Mouse (Mus musculus) heart, embryonic 14.5 days (tissue): ENCODE results near the gene Srd5a2. TPM values are rescaled to one million over a fixed set of nuclear protein-coding genes. Genes with fewer than 3 reads are reported as not detected.

Experiments used
- ATAC-seq: fragments of 200-750 bp; cut with Nextera tagmentation; 2 replicates; pipeline ENCODE4 v1.8.0; 2017; ENCODE audit warnings: low read depth, moderate TSS enrichment; ENCODE audit not compliant: insufficient number of reproducible peaks, insufficient read depth, low FRiP score
- H3K27ac ChIP-seq, 2 experiments: fragments of 200-500 bp in 1 of 2; fragments of 300-500 bp in 1 of 2; sonication (generic) in 1 of 2; replicated peaks in 1 of 2; 2 replicates each; pipeline ENCODE4 v1.5.1; 2012 to 2014; ENCODE audit warnings: low read depth in 2 of 2, low read length in 2 of 2, control low read depth in 1 of 2, mild to moderate bottlenecking in 1 of 2, mixed read lengths in 1 of 2; ENCODE audit not compliant: control insufficient read depth in 1 of 2, insufficient read depth in 1 of 2
- H3K27me3 ChIP-seq: fragments of 300-500 bp; sonication (generic); 2 replicates; pipeline ENCODE4 v1.6.1; 2014; ENCODE audit warnings: mild to moderate bottlenecking, low read length, control low read depth; ENCODE audit not compliant: control insufficient read depth, insufficient read depth
- H3K36me3 ChIP-seq: fragments of 300-500 bp; sonication (generic); 2 replicates; pipeline ENCODE4 v1.6.1; 2014; ENCODE audit warnings: mild to moderate bottlenecking, control low read depth, low read length, mixed read lengths; ENCODE audit not compliant: control insufficient read depth, insufficient read depth
- H3K4me1 ChIP-seq, 2 experiments: fragments of 200-500 bp in 1 of 2; fragments of 300-500 bp in 1 of 2; sonication (generic) in 1 of 2; 2 replicates each; pipeline ENCODE4 v1.6.1; 2012 to 2014; ENCODE audit warnings: low read length in 2 of 2, control low read depth in 1 of 2, mixed read lengths in 1 of 2; ENCODE audit not compliant: control insufficient read depth in 2 of 2, insufficient read depth in 2 of 2
- H3K4me2 ChIP-seq: fragments of 300-500 bp; sonication (generic); 2 replicates; pipeline ENCODE4 v1.6.1; 2014; ENCODE audit warnings: mild to moderate bottlenecking, low read length
- H3K4me3 ChIP-seq, 2 experiments: fragments of 200-500 bp in 1 of 2; fragments of 300-500 bp in 1 of 2; sonication (generic) in 1 of 2; 2 replicates each; pipeline ENCODE4 v1.5.1; 2012 to 2014; ENCODE audit warnings: low read length in 2 of 2, mild to moderate bottlenecking in 2 of 2, control low read depth in 1 of 2, low read depth in 1 of 2, moderate library complexity in 1 of 2; ENCODE audit not compliant: control insufficient read depth in 1 of 2, insufficient read depth in 1 of 2
- H3K9ac ChIP-seq: fragments of 300-500 bp; sonication (generic); 2 replicates; pipeline ENCODE4 v1.6.1; 2014; ENCODE audit warnings: mild to moderate bottlenecking, low read length
- H3K9me3 ChIP-seq: fragments of 300-500 bp; sonication (generic); 2 replicates; pipeline ENCODE4 v1.6.1; 2016; ENCODE audit warnings: low read length, control low read depth; ENCODE audit not compliant: control insufficient read depth
- WGBS: fragments of 180-500 bp; shearing (Covaris S2); extraction: QIAGEN DNeasy Blood & Tissue Kit; methylation state at CpG from one replicate; pipeline ENCODE4 v1.1.7; 2014; 5-methylcytosine and 5-hydroxymethylcytosine counted together
- polyA plus RNA-seq: library from polyadenylated mRNA; unstranded; fragments of >200 nt; fragmentation: Nextera tagmentation; extraction: Ambion mirVana; gene quantifications from 2 replicates; pipeline ENCODE4 v1.2.1, GENCODE M21; 2014

The Srd5a2 gene
- polyA plus RNA-seq, 1 experiment from 2014 or later, result not detected

- Histone ChIP-seq H3K36me3 (no peaks in the 10 kb centered on the region), H3K27me3 (no peaks in the 10 kb centered on the region), H3K4me3 (no peak overlapping the region), H3K27ac (no peak overlapping the region), H3K9me3 (no peaks in the 10 kb centered on the region), H3K4me2 (no peak overlapping the region), H3K4me1 (no peaks in the 10 kb centered on the region), H3K9ac (no peak overlapping the region)
- no peak for ATAC-seq
- 69% methylated on average over 8 of the region's 8 CpGs for WGBS
Observed at GRCm38 (mm10) chr17:74007001-74007400, 40.7 kb downstream of the Srd5a2 start.

- Histone ChIP-seq H3K4me2 (no peak overlapping the region), H3K36me3 (no peaks in the 10 kb centered on the region), H3K4me3 (no peak overlapping the region), H3K9ac (no peak overlapping the region), H3K27me3 (no peaks in the 10 kb centered on the region), H3K4me1 (no peaks in the 10 kb centered on the region), H3K27ac (no peak overlapping the region), H3K9me3 (no peaks in the 10 kb centered on the region)
- WGBS, result 71% methylated on average over 2 of the region's 2 CpGs
- no peak for ATAC-seq
Observed at GRCm38 (mm10) chr17:74002396-74002795, 45.3 kb downstream of the Srd5a2 start.

GRCm38 (mm10) chr17:73995907-73996645, 51.6 kb downstream of the Srd5a2 start:
- H3K27me3 ChIP-seq, result no peaks in the 10 kb centered on the region
- no peak overlapping the region for H3K4me2 ChIP-seq
- no peak for ATAC-seq
- H3K9me3 ChIP-seq, result no peaks in the 10 kb centered on the region
- peaks cover 4 to 5% of the 10 kb centered on the region in 2 experiments for H3K4me1 ChIP-seq
- H3K36me3 ChIP-seq, result no peaks in the 10 kb centered on the region
- WGBS, result 62% methylated on average over 13 of the region's 13 CpGs
- H3K4me3 ChIP-seq, result no peak overlapping the region
- H3K9ac ChIP-seq, result no peak overlapping the region
- no peak overlapping the region for H3K27ac ChIP-seq

- H3K9ac ChIP-seq, result no peak overlapping the region
- no peak overlapping the region for H3K4me2 ChIP-seq
- H3K9me3 ChIP-seq, result no peaks in the 10 kb centered on the region
- 79% methylated on average over 4 of the region's 4 CpGs for WGBS
- peaks cover 4 to 5% of the 10 kb centered on the region in 2 experiments for H3K4me1 ChIP-seq
- no peak overlapping the region for H3K27ac ChIP-seq
- H3K36me3 ChIP-seq, result no peaks in the 10 kb centered on the region
- H3K27me3 ChIP-seq, result no peaks in the 10 kb centered on the region
- H3K4me3 ChIP-seq, result no peak overlapping the region
- no peak for ATAC-seq
Observed at GRCm38 (mm10) chr17:73991264-73991663, 56.5 kb downstream of the Srd5a2 start.

- Histone ChIP-seq H3K4me1 (peaks cover 0 to 2% of the 10 kb centered on the region in 2 experiments; a peak in 1 of 4 replicates), H3K9ac (no peak overlapping the region)
- ATAC-seq, result no peak
Observed at GRCm38 (mm10) chr17:73986571-73986970, 61.1 kb downstream of the Srd5a2 start.

GRCm38 (mm10) chr17:73985936-73986335, 61.8 kb downstream of the Srd5a2 start:
- H3K9me3 ChIP-seq, result no peaks in the 10 kb centered on the region
- WGBS, result 77% methylated on average over 4 of the region's 4 CpGs
- no peak for ATAC-seq
- H3K4me2 ChIP-seq, result no peak overlapping the region
- no peaks in the 10 kb centered on the region for H3K27me3 ChIP-seq
- H3K9ac ChIP-seq, result no peak overlapping the region
- no peak overlapping the region for H3K27ac ChIP-seq
- H3K36me3 ChIP-seq, result no peaks in the 10 kb centered on the region
- H3K4me1 ChIP-seq, result peaks cover 0 to 2% of the 10 kb centered on the region in 2 experiments; a peak in 1 of 4 replicates
- no peak overlapping the region for H3K4me3 ChIP-seq

More at GRCm38 (mm10) chr17:73986571-73986970, 61.1 kb downstream of the Srd5a2 start:
- Histone ChIP-seq H3K27me3 (no peaks in the 10 kb centered on the region), H3K27ac (no peak overlapping the region), H3K9me3 (no peaks in the 10 kb centered on the region), H3K4me2 (no peak overlapping the region), H3K36me3 (no peaks in the 10 kb centered on the region), H3K4me3 (no peak overlapping the region)
- WGBS, result 64% methylated on average over 2 of the region's 2 CpGs

GRCm38 (mm10) chr17:73984508-73984907, 63.2 kb downstream of the Srd5a2 start:
- H3K4me3 ChIP-seq, result no peak overlapping the region
- H3K9me3 ChIP-seq, result no peaks in the 10 kb centered on the region
- H3K36me3 ChIP-seq, result no peaks in the 10 kb centered on the region
- 15% methylated on average over 4 of the region's 4 CpGs for WGBS
- no peak overlapping the region for H3K9ac ChIP-seq
- H3K27ac ChIP-seq, result no peak overlapping the region
- no peak overlapping the region for H3K4me2 ChIP-seq
- H3K4me1 ChIP-seq, result peaks cover 0 to 2% of the 10 kb centered on the region in 2 experiments; a peak in 1 of 4 replicates
- H3K27me3 ChIP-seq, result no peaks in the 10 kb centered on the region
- no peak for ATAC-seq

- H3K9ac ChIP-seq, result no peak overlapping the region
- H3K36me3 ChIP-seq, result no peaks in the 10 kb centered on the region
- peaks cover 0 to 2% of the 10 kb centered on the region in 2 experiments; a peak in 1 of 4 replicates for H3K4me1 ChIP-seq
- no peaks in the 10 kb centered on the region for H3K9me3 ChIP-seq
- H3K27me3 ChIP-seq, result no peaks in the 10 kb centered on the region
- no peak overlapping the region for H3K4me3 ChIP-seq
- no peak overlapping the region for H3K4me2 ChIP-seq
- WGBS, result 64% methylated on average over 1 of the region's 1 CpGs
- no peak overlapping the region for H3K27ac ChIP-seq
- ATAC-seq, result no peak
Observed at GRCm38 (mm10) chr17:73982871-73983270, 64.8 kb downstream of the Srd5a2 start.
